Mouse (Mus musculus): ENCODE measurements around the gene Col8a2.

Col8a2 gene

GRCm38 (mm10) chr4:126286492-126286891 lies at the start of gene Col8a2:
TSS of gene Col8a2 (plus strand) at chr4:126286793.
- no peak for DNase-seq

GRCm38 (mm10) chr4:126237721-126238242 lies 48.8 kb upstream of the Col8a2 start:
- DNase-seq, result peak; percentile 19

GRCm38 (mm10) chr4:126239862-126240475 lies 46.6 kb upstream of the Col8a2 start:
- no peak for DNase-seq

GRCm38 (mm10) chr4:126241956-126242355 lies 44.6 kb upstream of the Col8a2 start:
- DNase-seq, result no peak

- DNase-seq, result no peak
Measured at GRCm38 (mm10) chr4:126242510-126242909, 44.1 kb upstream of the Col8a2 start.

GRCm38 (mm10) chr4:126246202-126246889 lies 40.2 kb upstream of the Col8a2 start:
- DNase-seq, result no peak

- no peak for DNase-seq
Measured at GRCm38 (mm10) chr4:126248261-126248868, 38.2 kb upstream of the Col8a2 start.

GRCm38 (mm10) chr4:126250659-126251058 lies 35.9 kb upstream of the Col8a2 start:
- DNase-seq, result no peak

GRCm38 (mm10) chr4:126251655-126252254 lies 34.8 kb upstream of the Col8a2 start:
- no peak for DNase-seq

GRCm38 (mm10) chr4:126252411-126253237 lies 34.0 kb upstream of the Col8a2 start:
- DNase-seq, result no peak

- no peak for DNase-seq
Measured at GRCm38 (mm10) chr4:126253637-126254272, 32.8 kb upstream of the Col8a2 start.

GRCm38 (mm10) chr4:126254315-126255112 lies 32.1 kb upstream of the Col8a2 start:
- no peak for DNase-seq

GRCm38 (mm10) chr4:126255113-126256001 lies 31.2 kb upstream of the Col8a2 start:
- DNase-seq, result no peak

- DNase-seq, result peak; percentile 93
Measured at GRCm38 (mm10) chr4:126256131-126256791, 30.3 kb upstream of the Col8a2 start, which contains the start of gene Map7d1. TSS of gene Map7d1 (minus strand) at chr4:126256343.

- DNase-seq, result peak; percentile 78
Measured at GRCm38 (mm10) chr4:126256967-126257881, 29.4 kb upstream of the Col8a2 start.

- DNase-seq, result no peak
Measured at GRCm38 (mm10) chr4:126259063-126259462, 27.5 kb upstream of the Col8a2 start.

GRCm38 (mm10) chr4:126259523-126260160 lies 27.0 kb upstream of the Col8a2 start:
- no peak for DNase-seq

Measured in cerebellum, adult 8-10 months (tissue).